ENCODE assay signal across 8 mouse cellular contexts in the genomic region with DNA sequence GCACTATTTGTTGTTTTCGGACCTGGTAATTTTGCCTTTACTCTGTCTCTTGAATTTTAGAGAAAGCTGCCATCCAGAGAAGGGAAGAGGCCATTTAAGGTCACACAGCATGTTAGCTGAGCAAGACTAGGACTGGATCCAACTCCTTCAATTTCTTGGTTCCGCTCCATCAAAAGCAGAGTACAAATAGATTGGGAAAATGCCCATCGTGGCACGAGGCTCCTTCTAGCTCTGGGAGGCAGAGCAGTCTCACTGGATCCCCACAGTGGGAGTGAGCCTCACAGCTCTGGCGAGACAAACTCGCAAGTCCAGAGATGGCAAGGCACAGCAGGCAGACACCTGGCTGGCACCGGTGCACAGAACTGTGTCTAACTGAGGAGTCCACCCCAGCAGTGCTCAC.
A peak's percentile ranks its signal among the peaks of the same experiment; 100 is the strongest.
DNase-seq lines count a peak whose midpoint lies in the region; ATAC-seq lines count a peak whose summit lies in the region.

No protein-coding gene starts in this region.

- H3K4me3 ChIP-seq in kidney, embryonic 14.5 days (ENCODE audit: low read length), result no peak overlapping the region
- no peak overlapping the region for H3K4me3 ChIP-seq in liver, embryonic 12.5 days

- no peaks in the 10 kb centered on the region for H3K9me3 ChIP-seq in kidney, embryonic 14.5 days (ENCODE audit: control insufficient read depth, low read length)
- no peaks in the 10 kb centered on the region for H3K9me3 ChIP-seq in liver, embryonic 12.5 days (replicated peaks)

- H3K27ac ChIP-seq in kidney, embryonic 14.5 days (ENCODE audit: low read depth, low read length), result no peak overlapping the region
- no peak overlapping the region for H3K27ac ChIP-seq in liver, embryonic 12.5 days

- no peak for ATAC-seq in kidney, embryonic 14.5 days (ENCODE audit: low FRiP score, low TSS enrichment)
- ATAC-seq in liver, embryonic 12.5 days, result no peak
- no peak for ATAC-seq in activated CD4-positive, CD25-positive, alpha-beta regulatory T cell, adult 4 months

- no peak overlapping the region for H3K9ac ChIP-seq in kidney, embryonic 14.5 days (ENCODE audit: low read depth, low read length)
- no peak overlapping the region for H3K9ac ChIP-seq in liver, embryonic 12.5 days

- DNase-seq in kidney, adult 11 months, result peak; percentile 6
- peak; percentile 70 for DNase-seq in cerebellum, adult 11 months
- DNase-seq in heart, adult 9 months (ENCODE audit: low spot score in 2 of 2), result peak; percentile 58 to 79
- DNase-seq in left cerebral cortex, postnatal 25 days (ENCODE audit: low spot score in 2 of 2), result peak; percentile 30 to 79
- no peak for DNase-seq in thymus, postnatal 4 days

- H3K27me3 ChIP-seq in kidney, embryonic 14.5 days (ENCODE audit: control insufficient read depth, insufficient read depth, low read length), result no peaks in the 10 kb centered on the region
- no peaks in the 10 kb centered on the region for H3K27me3 ChIP-seq in liver, embryonic 12.5 days (replicated peaks)

- no peak overlapping the region for H3K4me2 ChIP-seq in kidney, embryonic 14.5 days (replicated peaks; ENCODE audit: low read depth, low read length)
- H3K4me2 ChIP-seq in liver, embryonic 12.5 days, result no peak overlapping the region

- H3K4me1 ChIP-seq in kidney, embryonic 14.5 days (ENCODE audit: control insufficient read depth, insufficient read depth, low read length), result no peaks in the 10 kb centered on the region; the same call in 1 of the 2 replicates
- H3K4me1 ChIP-seq in liver, embryonic 12.5 days, result no peaks in the 10 kb centered on the region

- intact Hi-C loops in left cerebral cortex, postnatal 25 days (cut with DNase I), result no loop called here

- H3K36me3 ChIP-seq in kidney, embryonic 14.5 days (ENCODE audit: control insufficient read depth, insufficient read depth, low read length), result no peaks in the 10 kb centered on the region
- H3K36me3 ChIP-seq in liver, embryonic 12.5 days, result no peaks in the 10 kb centered on the region

- WGBS in kidney, embryonic 14.5 days, result 77% methylated on average over 7 of the region's 7 CpGs
- WGBS in liver, embryonic 12.5 days (ENCODE audit: insufficient replicate concordance), result 71% methylated on average over 7 of the region's 7 CpGs
